Mouse (Mus musculus) lung, embryonic 15.5 days (tissue): ENCODE data around the gene Ess2. TPM values are rescaled to one million over a fixed set of nuclear protein-coding genes. Genes with fewer than 3 reads are reported as not detected.

ENCODE experiments used
- polyA plus RNA-seq: library from polyadenylated mRNA; unstranded; fragments of >200 nt; fragmentation: Nextera tagmentation; extraction: Ambion mirVana; gene quantifications from 2 replicates; pipeline ENCODE4 v1.2.1, GENCODE M21; 2015

Gene Ess2
- polyA plus RNA-seq, 1 experiment from 2014 or later = 43.5 TPM

Other genes starting within 250 kb of the Ess2 start
- 37.2 and 41.7 TPM in 2 replicates for gene Med15, start 178.5 kb downstream of the Ess2 start, polyA plus RNA-seq
- gene Klhl22, start 151.7 kb downstream of the Ess2 start, polyA plus RNA-seq = 61.2 and 66.0 TPM in 2 replicates
- 20.5 and 23.9 TPM in 2 replicates for gene Scarf2, start 114.1 kb downstream of the Ess2 start, polyA plus RNA-seq
- 0.09 TPM in 1 of 2 replicates, not detected in the other for gene B830017H08Rik, start 78.2 kb downstream of the Ess2 start, polyA plus RNA-seq
- 1.8 and 3.3 TPM in 2 replicates for gene Car15, start 73.0 kb downstream of the Ess2 start, polyA plus RNA-seq
- gene Gm20518, start 19.7 kb downstream of the Ess2 start, polyA plus RNA-seq = 0.16 TPM in 1 of 2 replicates, not detected in the other
- gene Tssk1, start 17.1 kb downstream of the Ess2 start, polyA plus RNA-seq = 0.05 TPM in 1 of 2 replicates, not detected in the other
- 92.0 and 93.9 TPM in 2 replicates for gene Dgcr2, start 12.8 kb downstream of the Ess2 start, polyA plus RNA-seq
- gene Tssk2, start 12.7 kb downstream of the Ess2 start, polyA plus RNA-seq = not detected in 2 replicates
- not detected in 2 replicates for gene Gsc2, start 3.7 kb upstream of the Ess2 start, polyA plus RNA-seq
- 71.7 and 72.6 TPM in 2 replicates for gene Slc25a1, start 16.9 kb upstream of the Ess2 start, polyA plus RNA-seq
- gene Vpreb2, start 69.1 kb upstream of the Ess2 start, polyA plus RNA-seq = not detected in 2 replicates
- gene Dgcr6, start 141.5 kb upstream of the Ess2 start, polyA plus RNA-seq = 95.5 and 97.9 TPM in 2 replicates
- 13.5 and 14.7 TPM in 2 replicates for gene Prodh, start 178.9 kb upstream of the Ess2 start, polyA plus RNA-seq
- 0.74 and 0.90 TPM in 2 replicates for gene Rtn4r, start 216.3 kb upstream of the Ess2 start, polyA plus RNA-seq